ENCODE assay signal across 8 mouse cellular contexts in genomic region chr12:83109891-83110630, GRCm38 (mm10).
DNase-seq lines count a peak whose midpoint lies in the region; ATAC-seq lines count a peak whose summit lies in the region.
"Had no signal": no experiment of that assay in that cellular context is flagged by ENCODE, and none has a peak within 500 bp of the region (broad histone marks: within the 10 kb centered on the region; RNA-seq: fewer than 3 reads in every experiment).

No protein-coding gene starts in this region.

- H3K27ac ChIP-seq in heart, embryonic 10.5 days = 0 out of 2 replicates have a peak overlapping the region, but pooled peaks have one; percentile 6
- peak overlapping the region; percentile 7; the same call in 1 of the 2 replicates for H3K27ac ChIP-seq in heart, embryonic 13.5 days (replicated peaks)

- intact Hi-C loops in heart, postnatal 25 days (cut with DNase I) = loop anchor here (2.0 kb wide), 1 partner anchor 37 kb away; no protein-coding TSS in a partner anchor

- DNase-seq in heart, embryonic 10.5 days (ENCODE audit: low spot score) = no peak
- no peak for DNase-seq in heart, postnatal 25 days (ENCODE audit: low spot score)
- DNase-seq in right cerebral cortex, postnatal 4 days = peak; percentile 20
- DNase-seq in right cerebral cortex, postnatal 14 days = no peak
- DNase-seq in natural killer cell, adult 2 months (ENCODE audit: low spot score in 2 of 2) = no peak
- DNase-seq: thymus, postnatal 25 days had no signal

- 73% methylated on average over 11 of the region's 11 CpGs for WGBS in heart, embryonic 10.5 days
- WGBS in heart, embryonic 13.5 days = 57% methylated on average over 11 of the region's 11 CpGs

- H3K27me3 ChIP-seq in heart, embryonic 10.5 days (ENCODE audit: insufficient read depth, poor library complexity, severe bottlenecking) = no peaks in the 10 kb centered on the region
- no peaks in the 10 kb centered on the region for H3K27me3 ChIP-seq in heart, embryonic 13.5 days (replicated peaks)

- no peak for ATAC-seq in heart, embryonic 13.5 days (ENCODE audit: extremely low read depth, insufficient number of reproducible peaks, low FRiP score, low TSS enrichment)
- ATAC-seq in erythroblast, adult 5-6 weeks (replicated peaks; ENCODE audit: low FRiP score, poor library complexity, severe bottlenecking) = no peak

- H3K9ac ChIP-seq in heart, embryonic 13.5 days = no peak overlapping the region; the same call in 1 of the 2 replicates

- 0 out of 2 replicates have a peak overlapping the region, but pooled peaks have one; percentile 10 for H3K4me2 ChIP-seq in heart, embryonic 13.5 days

- H3K9me3 ChIP-seq in heart, embryonic 10.5 days = no peaks in the 10 kb centered on the region
- H3K9me3 ChIP-seq in heart, embryonic 13.5 days = no peaks in the 10 kb centered on the region

- H3K36me3 ChIP-seq in heart, embryonic 10.5 days = no peaks in the 10 kb centered on the region
- H3K36me3 ChIP-seq in heart, embryonic 13.5 days = no peaks in the 10 kb centered on the region

- no peak overlapping the region for H3K4me3 ChIP-seq in heart, embryonic 10.5 days
- H3K4me3 ChIP-seq in heart, embryonic 13.5 days = no peak overlapping the region

- peaks cover 51% of the 10 kb centered on the region for H3K4me1 ChIP-seq in heart, embryonic 10.5 days
- H3K4me1 ChIP-seq in heart, embryonic 13.5 days = peaks cover 46% of the 10 kb centered on the region
